Mouse (Mus musculus) megakaryocyte progenitor cell, adult 5-6 weeks (primary cell): ENCODE results near the gene Slc25a4. TPM values are rescaled to one million over a fixed set of nuclear protein-coding genes. Genes with fewer than 3 reads are reported as not detected.
"Not testable (repeated sequence)": the region's sequence is repeated elsewhere in the genome, so short reads cannot be mapped to it uniquely, and the experiment has no call there.

ENCODE experiments used
- ATAC-seq: replicated peaks from 2 replicates; pipeline ENCODE4 v1.8.0; 2016; ENCODE audit warnings: mild to moderate bottlenecking, moderate TSS enrichment, inconsistent platforms; ENCODE audit not compliant: poor library complexity
- total RNA-seq, 2 experiments: library from RNA; stranded (forward) in 1 of 2; stranded (reverse) in 1 of 2; fragments of 157-497, 149-512 nt in 1 of 2; fragments of 200-1000 nt in 1 of 2; gene quantifications; 2 replicates each; pipeline versions ENCODE4 v1.2.3 to v1.2.4; 2015 to 2017

The Slc25a4 gene
- total RNA-seq (2015), result 87.5 and 94.7 TPM in 2 replicates
- 157 and 166 TPM in 2 replicates for total RNA-seq (2017)

DNA sequence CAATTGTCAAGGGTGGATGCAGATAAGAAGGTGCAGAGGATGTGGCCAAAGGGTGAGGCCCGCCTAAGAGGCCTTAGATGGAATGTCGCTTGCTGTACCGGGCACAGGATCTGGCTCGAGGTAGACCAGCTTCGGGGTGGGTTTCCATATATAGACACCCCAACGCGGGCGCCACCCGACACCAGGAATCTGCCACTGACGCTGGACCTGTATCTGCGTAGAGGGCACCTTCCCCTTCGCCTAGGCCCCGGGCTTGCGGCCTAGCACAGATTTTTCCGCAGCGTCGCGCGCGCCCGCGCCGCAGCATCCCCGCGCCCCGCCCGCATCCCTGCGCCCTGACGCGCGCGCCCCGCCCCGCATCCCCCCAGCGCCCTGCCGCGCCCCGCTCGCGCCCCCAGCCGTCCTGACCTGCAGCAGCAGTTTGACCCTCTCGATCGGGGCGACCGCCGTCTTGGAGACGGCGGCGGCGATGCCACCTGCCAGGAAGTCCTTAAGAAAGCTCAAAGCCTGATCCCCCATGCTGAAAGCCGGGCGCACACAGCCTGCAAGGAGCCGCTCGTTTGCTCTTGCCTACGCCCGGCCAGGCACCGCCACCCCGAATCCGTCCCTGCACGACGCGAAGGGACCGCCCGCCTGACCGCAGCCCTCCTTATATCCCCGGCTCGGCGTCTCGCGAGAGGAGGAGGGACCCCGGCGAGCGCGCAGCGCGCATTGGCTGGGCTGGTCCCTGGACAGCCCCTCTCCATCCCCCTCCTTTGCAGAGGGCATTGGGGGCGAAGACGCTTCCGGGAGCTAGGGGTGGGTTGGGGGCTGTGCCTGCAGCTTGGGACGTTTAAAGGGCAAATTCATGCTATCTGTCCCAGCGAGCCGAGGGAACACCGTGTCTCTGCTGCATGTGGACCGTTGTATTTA is at the start of gene Slc25a4:
TSS of gene Slc25a4 (minus strand) at position 881 of the 912 bp plus-strand sequence.
- peak; percentile 97 for ATAC-seq

DNA sequence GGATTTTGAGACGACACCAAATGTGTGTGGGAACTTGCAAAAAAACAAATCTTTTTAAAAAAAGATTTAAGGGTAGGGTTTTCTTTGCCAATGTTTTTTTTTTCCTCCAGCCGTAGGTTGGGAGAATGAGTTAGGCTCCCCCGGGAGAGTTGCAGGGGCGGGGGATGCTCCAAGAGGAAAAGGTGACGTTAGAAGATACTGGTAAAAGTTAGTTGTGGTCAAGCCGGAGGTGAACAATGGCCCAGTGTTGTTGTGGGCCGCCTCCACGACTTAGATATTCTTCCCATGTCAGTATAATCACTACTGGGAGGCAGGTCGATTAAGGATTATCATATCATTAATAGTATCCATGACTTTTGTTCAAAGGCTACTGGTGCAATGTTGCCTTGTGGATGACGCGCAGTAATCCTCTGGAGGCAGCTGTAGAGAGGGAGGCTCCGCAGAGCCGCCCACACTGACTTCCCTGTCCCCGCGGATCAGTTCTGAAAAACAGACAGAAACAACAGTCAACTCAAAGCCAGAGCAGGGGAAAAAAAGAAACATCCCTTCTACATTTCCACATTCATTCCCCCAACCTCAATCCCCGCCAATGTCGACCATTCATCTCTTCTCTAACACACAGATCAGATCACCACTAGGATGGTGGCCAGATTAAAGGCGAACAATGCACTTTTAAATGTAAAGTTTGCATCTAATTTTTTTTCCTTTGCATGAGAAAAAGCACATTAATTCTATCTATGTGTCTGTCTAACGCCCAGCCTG is 47.0 kb upstream of the Slc25a4 start:
- ATAC-seq, result no peak

DNA sequence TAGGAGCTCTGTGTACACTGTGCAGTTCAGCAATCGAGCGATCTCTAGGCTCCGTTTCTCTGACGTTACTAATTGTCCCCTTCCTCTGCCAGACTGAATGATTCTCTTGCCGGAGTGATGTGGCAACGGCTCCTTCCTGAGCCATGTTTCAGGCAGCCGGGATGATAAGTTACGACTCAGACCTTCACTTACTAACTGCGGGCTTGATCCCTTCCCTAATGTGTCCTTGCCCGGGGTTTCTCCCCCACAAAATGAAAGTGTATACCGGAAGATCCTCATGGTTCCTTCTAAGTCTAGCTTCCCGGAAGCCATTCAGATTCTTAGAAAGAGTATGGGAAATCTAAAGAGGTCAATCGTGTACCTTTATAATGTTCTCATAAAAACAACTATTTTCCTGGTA is 41.4 kb upstream of the Slc25a4 start:
- ATAC-seq, result peak; percentile 23; the same call in 1 of the 2 replicates

DNA sequence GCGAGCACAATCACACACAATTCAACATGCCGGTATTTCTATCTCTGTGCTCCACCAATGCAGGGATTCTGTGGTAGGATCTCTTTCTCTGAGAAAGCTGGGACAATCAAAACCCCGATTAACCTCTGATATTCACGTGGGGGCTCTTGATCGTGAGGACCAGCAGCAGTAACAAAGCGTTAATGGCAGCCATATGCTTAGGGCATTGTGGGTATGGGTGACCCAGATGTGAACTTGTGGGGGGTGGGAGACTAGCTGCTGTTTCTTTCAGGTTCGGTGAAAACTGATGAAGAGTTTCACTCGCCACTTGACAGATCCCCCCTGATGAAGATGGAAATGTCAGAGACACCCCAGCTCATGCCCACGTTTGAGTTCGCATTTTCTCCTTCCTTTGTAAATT is 40.5 kb upstream of the Slc25a4 start:
- no peak for ATAC-seq

DNA sequence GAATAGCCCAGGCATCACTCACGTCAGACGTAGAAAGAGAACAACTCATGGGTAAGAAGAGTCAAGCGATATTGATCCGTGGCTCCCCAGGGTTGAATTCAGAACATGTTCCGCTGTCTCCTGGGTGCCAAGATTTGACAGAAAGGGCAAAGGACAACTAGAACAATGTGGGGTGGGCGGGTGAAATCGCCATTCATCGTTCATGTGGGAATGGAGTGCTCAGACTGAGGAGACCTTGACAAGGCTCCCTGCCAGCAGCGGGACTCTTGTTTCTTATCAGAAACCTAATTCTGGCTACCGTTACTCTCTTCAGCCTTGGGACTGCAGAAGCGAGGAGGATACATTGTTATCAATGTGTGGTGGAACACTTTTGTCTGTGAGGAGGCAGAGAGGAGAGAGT is 35.3 kb upstream of the Slc25a4 start:
- ATAC-seq, result peak; percentile 61

DNA sequence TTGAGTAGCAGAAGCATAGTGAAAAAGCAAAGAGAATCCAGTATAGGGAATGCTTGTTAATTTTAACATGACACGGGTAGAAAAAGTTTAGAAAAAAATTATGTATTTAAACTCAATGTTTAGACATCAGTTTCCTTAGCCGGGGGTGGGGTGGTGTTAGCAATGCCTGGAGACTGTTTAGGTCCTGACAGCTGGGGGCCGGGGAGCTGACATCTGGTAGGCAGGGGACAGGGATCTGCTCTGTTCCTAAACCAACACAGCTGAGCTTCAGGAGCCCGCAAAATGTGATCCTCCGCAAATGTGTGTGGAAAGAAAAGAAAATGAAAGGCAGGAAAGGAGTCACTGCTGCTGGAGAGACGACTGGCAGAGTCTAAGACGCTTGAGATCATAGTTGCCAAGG is 31.9 kb upstream of the Slc25a4 start:
- no peak for ATAC-seq

DNA sequence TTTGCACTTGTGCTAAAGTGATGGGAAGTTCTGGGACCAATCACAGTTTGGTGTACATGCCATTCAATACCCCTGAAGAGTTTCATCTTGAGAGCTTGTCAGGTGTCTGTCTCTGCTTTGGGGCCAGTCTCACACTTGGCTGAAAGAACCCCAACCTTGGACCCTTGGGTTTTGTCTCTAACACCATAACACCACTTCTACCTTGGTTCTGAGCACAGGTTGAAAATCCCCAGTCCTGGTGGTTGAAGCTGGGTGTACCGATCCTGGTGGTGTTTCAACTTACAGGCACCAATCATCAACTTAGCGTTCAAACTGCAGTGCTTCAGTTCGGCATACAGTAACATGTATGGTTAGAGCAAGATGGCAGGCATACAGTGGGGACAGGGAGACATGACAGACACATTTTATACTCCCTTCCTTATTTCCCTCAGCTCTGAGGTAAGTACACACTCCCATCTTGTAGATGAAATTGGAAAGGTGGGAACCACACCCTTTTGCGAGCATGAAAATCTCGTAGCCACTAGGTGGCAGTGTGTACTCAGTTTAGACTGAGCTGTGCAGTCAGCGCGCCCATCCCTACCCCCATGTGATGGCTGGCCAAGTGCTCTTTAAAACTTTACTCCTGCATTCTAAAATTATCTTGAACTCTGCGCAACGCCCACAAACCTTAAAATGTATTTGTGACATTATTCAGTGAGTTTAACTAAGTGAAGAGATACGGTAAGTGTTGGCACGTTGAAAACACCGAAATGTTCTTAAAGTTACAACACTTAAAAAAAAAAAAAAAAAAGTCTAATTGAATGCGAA is 30.7 kb upstream of the Slc25a4 start:
- ATAC-seq, result peak; percentile 98

DNA sequence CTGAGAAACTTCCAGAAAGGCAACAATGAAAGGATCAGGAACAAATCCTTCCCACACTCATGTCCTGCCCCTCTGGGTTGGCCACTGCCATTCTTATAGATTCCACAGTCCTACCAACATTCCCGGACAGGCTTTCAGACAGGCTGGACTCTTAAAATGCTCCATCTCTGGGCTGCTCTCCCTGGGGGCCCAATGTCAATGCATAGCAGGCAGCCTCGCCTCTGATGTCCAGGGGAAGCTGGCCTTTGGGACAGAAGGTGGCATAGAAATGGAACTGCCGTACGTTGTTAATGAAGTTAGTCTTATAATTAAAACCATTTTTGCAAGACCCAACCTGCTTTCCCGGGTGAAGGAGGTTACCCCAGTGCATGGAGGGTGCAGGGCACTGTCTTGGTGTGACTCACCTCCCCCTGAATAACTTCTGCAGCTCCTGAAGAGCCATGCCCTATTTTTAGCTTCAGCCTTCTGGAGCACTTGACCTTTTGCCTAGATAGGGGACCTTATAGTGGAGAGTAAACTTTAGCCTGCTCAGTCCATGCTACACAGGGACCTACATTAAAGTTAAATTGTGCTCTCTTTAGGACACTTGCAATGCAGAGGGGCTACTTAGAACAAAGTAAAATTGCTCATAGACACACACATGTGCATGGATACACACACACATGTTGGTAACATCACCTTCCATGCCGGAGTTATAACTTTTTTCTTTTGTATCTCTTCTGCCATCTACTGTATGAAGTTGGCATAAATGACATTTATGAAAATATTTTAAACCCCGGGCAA is 25.5 kb upstream of the Slc25a4 start:
- peak; percentile 53; the same call in 1 of the 2 replicates for ATAC-seq

DNA sequence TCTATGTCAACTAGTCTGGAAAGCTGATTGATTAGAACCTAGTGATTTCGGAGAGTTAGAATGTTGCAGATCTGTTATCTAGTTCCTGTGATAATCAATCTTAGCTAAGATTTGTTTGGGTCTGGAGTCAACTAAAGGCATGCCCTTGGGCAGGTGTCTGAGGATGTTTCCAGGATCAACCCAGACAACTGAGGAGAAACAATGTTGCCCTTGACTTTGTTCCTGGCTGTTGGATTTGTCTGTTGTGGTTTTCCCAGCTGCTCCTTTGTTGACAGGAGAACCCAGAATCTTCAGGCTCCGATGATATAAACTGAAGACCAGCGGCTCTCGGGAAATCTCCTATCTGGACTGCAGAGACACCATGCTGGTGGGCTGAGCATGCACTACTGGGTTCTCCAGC is 23.7 kb upstream of the Slc25a4 start:
- ATAC-seq, result no peak

DNA sequence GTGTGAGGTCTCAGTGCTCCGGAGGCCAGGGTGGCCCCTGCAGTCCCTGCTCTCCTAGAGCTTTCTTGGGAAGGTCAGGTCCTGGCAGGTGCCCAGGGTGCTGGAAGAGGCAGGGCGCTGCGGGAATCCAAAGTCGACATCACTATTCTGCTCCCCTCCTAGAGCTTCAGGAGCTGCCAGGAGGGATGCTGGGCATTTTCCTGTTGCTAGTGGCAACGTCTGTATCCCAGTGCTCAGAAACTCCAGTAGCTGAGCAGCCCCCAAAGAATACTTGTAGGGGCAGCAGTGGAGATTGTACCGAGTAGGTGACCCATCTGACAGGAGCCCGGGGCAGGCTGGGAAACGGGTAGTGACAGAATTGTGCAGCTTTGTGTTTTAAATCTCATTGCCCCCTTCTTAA is 21.7 kb upstream of the Slc25a4 start:
- no peak for ATAC-seq

DNA sequence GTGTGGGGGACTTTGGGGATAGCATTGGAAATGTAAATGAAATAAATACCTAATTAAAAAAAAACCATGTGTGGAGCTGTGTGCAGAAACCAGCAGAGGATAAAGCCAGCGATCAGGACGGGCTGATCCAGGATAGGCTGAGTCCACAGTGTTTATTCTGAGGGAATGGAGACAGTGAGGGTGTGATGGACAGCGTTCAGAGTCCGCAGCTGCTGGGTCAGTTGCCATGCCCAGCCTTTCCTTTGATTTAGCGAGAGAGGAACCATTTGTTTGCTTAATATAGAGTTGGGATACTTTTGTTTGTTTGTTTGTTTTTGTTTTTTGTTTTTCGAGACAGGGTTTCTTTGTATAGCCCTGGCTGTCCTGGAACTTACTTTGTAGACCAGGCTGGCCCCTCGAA is 20.9 kb upstream of the Slc25a4 start:
- ATAC-seq, result not testable (repeated sequence)

DNA sequence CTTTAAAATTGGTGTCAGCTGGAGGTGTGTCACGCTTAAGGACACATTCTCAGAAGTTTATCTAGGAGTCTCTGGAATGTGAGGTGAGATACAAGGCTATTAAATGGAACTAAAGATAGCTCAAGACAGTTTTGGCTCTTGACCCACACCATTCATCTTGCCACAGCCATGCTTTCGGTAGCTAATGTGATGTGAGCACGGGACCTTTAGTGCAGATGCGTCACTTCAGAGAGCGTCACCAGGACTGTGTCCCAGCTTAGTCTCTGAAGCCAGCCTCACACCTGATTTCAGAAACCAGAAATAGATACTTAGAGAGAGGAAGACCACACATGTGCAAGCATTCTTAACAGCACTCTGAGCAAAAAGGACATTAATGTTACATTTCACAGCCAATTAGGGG is 15.5 kb upstream of the Slc25a4 start:
- no peak for ATAC-seq

DNA sequence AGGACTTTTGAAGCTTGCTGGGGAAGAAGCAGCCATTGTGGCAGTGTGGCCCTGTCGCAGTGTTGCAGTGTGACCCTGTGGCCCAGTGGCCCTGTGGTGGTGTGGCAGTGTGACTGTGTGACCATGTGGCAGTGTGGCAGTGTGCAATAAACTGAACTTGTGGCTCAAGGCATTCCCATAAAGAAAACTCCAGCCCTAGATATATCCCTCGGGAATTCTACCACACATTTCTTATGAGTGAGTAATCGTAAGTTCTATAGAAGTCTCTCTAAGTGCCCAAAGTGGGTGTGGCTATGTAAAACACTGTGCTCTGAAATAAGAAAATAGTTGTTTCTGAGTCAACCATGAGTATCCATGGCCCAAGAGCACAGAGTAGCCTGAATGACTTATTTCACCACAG is 14.4 kb upstream of the Slc25a4 start:
- no peak for ATAC-seq

DNA sequence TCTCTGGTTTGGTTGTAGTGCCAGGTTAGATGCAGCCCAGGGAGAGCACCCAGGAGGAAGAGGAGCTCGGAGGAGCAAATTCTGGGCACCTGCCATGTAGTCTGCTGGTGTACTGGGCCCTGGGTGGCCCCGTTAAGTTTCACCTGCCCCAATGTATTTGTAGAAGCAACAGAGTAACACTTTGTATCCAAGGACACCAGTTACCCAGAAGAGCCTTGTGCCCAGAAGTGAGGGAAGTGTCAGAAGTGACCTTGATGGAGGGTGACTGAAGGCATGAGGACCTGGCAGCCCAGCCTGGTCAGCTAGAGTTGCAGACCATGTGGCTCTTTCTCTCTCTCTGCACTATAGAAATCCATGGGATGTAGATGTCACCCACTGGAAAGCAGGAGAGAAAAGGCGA is 9.5 kb upstream of the Slc25a4 start:
- ATAC-seq, result no peak

DNA sequence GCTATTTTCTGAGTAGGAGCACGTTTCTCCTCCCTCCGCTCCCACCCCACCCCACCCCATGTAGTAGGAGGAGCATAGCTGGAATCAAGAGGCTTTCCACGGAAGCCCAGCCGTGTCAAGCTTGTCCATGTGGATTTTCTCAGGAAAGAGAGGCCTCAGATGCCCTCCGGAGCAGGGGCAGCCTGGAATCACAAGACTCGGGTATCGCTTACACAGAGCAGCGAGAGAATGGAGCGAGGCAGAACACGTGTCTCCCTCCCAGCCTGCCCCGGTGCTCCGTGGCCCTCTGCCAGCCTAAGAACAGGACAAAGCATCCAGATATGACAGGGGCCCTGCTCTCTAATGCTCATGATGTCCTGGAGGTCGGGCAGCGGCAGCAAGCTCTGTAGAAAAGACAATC is 5.8 kb upstream of the Slc25a4 start:
- ATAC-seq, result peak; percentile 97

DNA sequence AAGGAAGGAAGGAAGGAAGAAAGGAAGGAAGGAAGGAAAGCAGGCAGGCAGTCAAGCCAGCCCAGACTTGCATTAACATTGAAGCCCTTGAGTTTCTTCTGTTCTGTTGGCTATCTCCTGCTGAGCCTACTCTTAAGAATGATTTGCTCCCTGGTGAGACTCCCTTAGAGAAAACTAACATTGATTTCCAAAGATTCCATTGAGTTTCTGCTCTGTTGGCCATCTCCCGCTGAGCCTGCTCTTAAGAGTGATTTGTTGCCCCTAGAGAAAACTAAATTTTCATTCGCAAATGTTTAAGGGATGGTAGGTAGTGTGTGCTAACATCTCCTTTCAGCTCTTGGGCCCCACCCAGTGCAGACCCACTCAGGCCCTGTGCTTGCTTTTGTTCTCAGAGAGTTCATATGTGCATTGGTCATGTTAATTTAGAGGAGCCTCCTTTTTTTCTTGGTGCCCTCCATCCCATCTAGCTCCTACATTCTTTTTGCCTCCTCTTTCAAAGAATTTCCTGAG is 2.9 kb upstream of the Slc25a4 start:
- ATAC-seq, result no peak

DNA sequence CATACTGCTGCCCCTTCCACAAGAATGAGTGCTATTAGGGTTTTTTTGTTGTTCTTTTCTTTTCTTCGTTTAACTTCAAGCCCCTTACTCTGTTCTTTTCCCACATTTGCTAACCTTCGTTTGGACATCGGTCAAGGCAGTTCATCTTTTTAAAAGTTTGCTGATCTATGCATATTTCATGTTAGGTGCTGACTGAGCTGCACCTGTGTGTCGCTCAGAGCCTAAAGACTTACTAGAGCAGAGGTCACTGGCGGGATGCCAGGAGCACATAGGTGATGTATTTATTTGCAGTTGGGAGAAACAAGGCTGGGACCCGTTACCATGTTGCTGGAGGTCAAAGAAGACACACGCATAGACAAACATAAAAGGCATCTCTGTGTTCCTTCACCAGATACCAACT is 1.1 kb upstream of the Slc25a4 start:
- ATAC-seq, result no peak

DNA sequence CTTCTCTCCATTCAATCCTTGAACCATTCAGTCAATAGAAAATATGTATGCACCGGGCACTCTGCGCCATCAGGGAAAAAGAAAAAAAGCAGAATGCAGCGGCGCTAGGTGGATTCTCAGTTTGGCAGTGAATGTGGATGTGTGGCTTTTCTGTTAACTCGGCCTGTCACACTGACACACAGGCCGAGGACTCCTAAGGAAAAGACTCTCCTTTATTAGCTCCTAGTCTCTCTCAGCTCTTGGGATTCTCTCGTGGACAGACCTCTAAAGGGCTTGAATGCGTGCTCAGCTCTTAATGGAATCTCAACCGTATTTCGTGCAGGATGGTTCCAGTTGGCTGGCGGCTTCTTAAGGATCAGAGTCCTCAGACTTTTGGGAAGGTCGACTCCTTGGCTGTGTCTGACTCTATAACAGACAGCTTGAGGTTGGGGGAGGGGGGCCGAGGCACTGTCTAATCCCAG is 557 bp upstream of the Slc25a4 start:
- ATAC-seq, result no peak

DNA sequence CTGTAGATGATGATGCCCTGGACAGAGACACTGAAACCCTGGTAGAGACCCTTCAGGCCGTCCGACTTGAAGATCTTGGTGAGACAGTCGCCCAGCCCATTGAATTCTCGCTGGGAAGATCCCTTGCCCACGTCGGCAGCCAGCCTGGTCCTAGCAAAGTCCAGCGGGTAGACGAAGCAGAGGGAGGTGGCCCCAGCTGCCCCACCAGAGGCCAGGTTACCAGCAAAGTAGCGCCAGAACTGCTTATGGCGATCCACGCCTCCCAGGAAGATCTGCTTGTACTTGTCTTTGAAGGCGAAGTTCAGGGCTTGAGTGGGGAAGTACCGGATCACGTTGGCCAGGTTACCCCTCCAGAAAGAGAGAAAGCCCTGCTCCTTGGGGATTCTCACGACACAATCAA is 2.0 kb downstream of the Slc25a4 start:
- no peak for ATAC-seq

DNA sequence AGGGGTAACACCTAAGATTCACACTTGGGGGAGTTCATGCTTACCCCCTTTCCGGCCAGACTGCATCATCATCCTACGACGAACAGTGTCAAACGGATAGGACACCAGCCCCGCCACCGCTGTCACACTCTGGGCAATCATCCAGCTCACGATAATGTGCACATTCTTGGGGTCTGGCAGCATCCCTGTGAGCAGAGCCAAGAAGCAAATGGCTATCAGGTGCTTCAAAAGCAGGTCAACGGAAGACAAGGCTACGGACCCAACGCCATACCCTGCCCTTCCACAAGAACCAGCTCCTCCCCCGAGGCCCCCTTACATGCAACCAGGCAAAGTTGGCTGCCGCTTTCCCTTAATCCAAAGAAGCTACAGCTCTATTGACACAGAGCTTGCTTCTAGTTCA is 2.7 kb downstream of the Slc25a4 start:
- ATAC-seq, result no peak
